Mouse (Mus musculus): ENCODE measurements around the gene Gpn3.

The Gpn3 gene

GRCm38 (mm10) chr5:122422071-122422964 is 50.6 kb downstream of the Gpn3 start:
- WGBS, result under 1% methylated on average over 71 of the region's 73 CpGs

DNA sequence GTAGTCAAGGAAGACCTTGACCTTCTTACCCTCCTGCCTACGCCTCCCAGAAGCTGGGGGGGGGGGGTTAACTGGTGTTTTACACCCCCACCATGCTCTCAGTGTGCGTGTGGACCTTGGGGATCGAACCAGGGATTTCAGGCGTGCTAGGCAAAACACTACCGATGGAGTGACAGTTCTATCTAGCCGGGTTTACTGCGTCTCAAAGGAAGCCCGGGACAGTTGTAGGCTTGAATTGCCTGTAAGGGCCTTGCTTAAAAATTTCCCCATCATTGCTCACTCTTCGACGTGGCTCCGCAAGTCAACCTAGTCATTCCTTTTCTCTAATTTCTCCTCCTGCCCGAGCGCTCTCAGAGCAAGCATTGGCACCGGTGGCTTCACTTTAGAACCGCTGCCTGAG is 51.4 kb downstream of the Gpn3 start:
- 20% methylated on average over 15 of the region's 15 CpGs for WGBS

- 58% methylated on average over 2 of the region's 2 CpGs for WGBS
Observed at GRCm38 (mm10) chr5:122425550-122425949, 53.9 kb downstream of the Gpn3 start.

DNA sequence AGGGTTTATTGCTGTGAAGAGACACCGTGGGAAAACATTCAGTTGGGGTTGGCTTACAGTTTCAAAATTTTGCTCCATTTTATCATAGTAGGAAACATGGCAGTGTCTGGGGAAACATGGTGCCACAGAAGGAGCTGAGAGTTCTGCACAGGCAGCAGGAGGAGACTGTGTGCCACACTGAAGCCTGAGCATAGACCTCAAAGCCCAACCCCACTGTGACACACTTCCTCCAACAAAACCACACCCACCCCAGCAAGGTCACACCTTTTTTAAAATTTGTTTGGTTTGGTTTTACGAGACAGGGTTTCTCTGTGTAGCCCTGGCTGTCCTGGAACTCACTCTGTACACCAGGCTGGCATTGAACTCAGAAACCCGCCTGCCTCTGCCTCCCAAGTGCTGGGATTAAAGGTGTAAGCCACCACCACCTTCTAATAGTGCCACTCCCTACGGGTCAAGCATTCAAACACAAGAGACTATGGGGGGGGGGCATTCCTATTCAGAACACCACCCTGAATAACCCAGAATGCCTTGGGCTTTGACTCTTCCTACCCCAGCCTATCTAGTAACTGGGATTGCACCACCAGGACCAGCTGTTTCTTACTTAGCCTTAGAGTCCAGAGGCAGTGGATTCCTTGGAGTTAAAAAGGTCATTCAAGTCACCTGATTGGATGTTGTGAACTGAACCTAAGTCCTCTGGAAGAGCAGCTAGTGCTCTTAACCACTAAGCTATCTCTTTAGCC is 58.5 kb downstream of the Gpn3 start:
- WGBS, result 94% methylated on average over 4 of the region's 4 CpGs

GRCm38 (mm10) chr5:122431221-122431620 is 59.5 kb downstream of the Gpn3 start:
- WGBS, result 73% methylated on average over 8 of the region's 8 CpGs
